Mouse (Mus musculus) forebrain, embryonic 11.5 days (tissue): Measurements from ENCODE around the gene Scn8a. TPM values are rescaled to one million over a fixed set of nuclear protein-coding genes. Genes with fewer than 3 reads are reported as not detected.

Experiments used
- ATAC-seq: fragments of 200-750 bp; cut with Nextera tagmentation; replicated peaks from 2 replicates; pipeline ENCODE4 v1.8.0; 2017; ENCODE audit warnings: moderate TSS enrichment; ENCODE audit not compliant: low FRiP score
- DNase-seq: peaks from one replicate; pipeline ENCODE4 v3.0.0-alpha.2; 2017; ENCODE audit warnings: low spot score
- H3K27ac ChIP-seq: fragments of 300-500 bp; sonication (generic); 2 replicates; pipeline ENCODE4 v1.5.1; 2014; ENCODE audit warnings: low read depth, low read length
- H3K27me3 ChIP-seq: fragments of 300-500 bp; sonication (generic); 2 replicates; pipeline ENCODE4 v1.6.1; 2014; ENCODE audit warnings: mild to moderate bottlenecking, low read length, mixed read lengths; ENCODE audit not compliant: control insufficient read depth, insufficient read depth
- H3K36me3 ChIP-seq: fragments of 300-500 bp; sonication (generic); 2 replicates; pipeline ENCODE4 v1.6.1; 2014; ENCODE audit warnings: mild to moderate bottlenecking, low read length, moderate library complexity, mixed read lengths; ENCODE audit not compliant: control insufficient read depth, insufficient read depth
- H3K4me1 ChIP-seq: fragments of 300-500 bp; sonication (generic); replicated peaks from 2 replicates; pipeline ENCODE4 v1.6.1; 2014; ENCODE audit warnings: low read length, mixed read lengths; ENCODE audit not compliant: control insufficient read depth, insufficient read depth
- H3K4me2 ChIP-seq: fragments of 300-500 bp; sonication (generic); 2 replicates; pipeline ENCODE4 v1.6.1; 2014; ENCODE audit warnings: low read depth, mild to moderate bottlenecking, low read length, moderate library complexity, mixed read lengths; ENCODE audit not compliant: severe bottlenecking
- H3K4me3 ChIP-seq: fragments of 300-500 bp; sonication (generic); 2 replicates; pipeline ENCODE4 v1.5.1; 2014; ENCODE audit warnings: low read depth, low read length
- H3K9ac ChIP-seq: fragments of 300-500 bp; sonication (generic); 2 replicates; pipeline ENCODE4 v1.6.1; 2014; ENCODE audit warnings: low read length
- H3K9me3 ChIP-seq: fragments of 300-500 bp; sonication (generic); 2 replicates; pipeline ENCODE4 v1.6.1; 2016; ENCODE audit warnings: low read length, mixed read lengths; ENCODE audit not compliant: control insufficient read depth
- WGBS: fragments of 180-500 bp; shearing (Covaris S2); extraction: QIAGEN DNeasy Blood & Tissue Kit; methylation state at CpG from one replicate; pipeline ENCODE4 v1.1.7; 2014; 5-methylcytosine and 5-hydroxymethylcytosine counted together
- polyA plus RNA-seq: library from polyadenylated mRNA; unstranded; fragments of >200 nt; fragmentation: Nextera tagmentation; extraction: Ambion mirVana; gene quantifications from 2 replicates; pipeline ENCODE4 v1.2.1, GENCODE M21; 2014

Scn8a gene
- polyA plus RNA-seq, 1 experiment from 2014 or later = 13.9 TPM

GRCm38 (mm10) chr15:100896502-100896901 lies 26.8 kb downstream of the Scn8a start:
- no peaks in the 10 kb centered on the region for H3K36me3 ChIP-seq
- H3K9me3 ChIP-seq = no peaks in the 10 kb centered on the region
- H3K4me2 ChIP-seq = no peak overlapping the region
- no peak overlapping the region for H3K27ac ChIP-seq
- DNase-seq (no peak), ATAC-seq (no peak)
- no peaks in the 10 kb centered on the region for H3K4me1 ChIP-seq
- over 99% methylated on average over 23 of the region's 23 CpGs for WGBS
- no peak overlapping the region for H3K4me3 ChIP-seq
- H3K27me3 ChIP-seq = no peaks in the 10 kb centered on the region
- no peak overlapping the region for H3K9ac ChIP-seq

- H3K36me3 ChIP-seq = no peaks in the 10 kb centered on the region
- no peak overlapping the region for H3K4me2 ChIP-seq
- WGBS = 70% methylated on average over 9 of the region's 9 CpGs
- H3K27ac ChIP-seq = no peak overlapping the region
- H3K9me3 ChIP-seq = no peaks in the 10 kb centered on the region
- ATAC-seq (no peak), DNase-seq (no peak)
- no peaks in the 10 kb centered on the region for H3K27me3 ChIP-seq
- H3K4me3 ChIP-seq = no peak overlapping the region
- H3K9ac ChIP-seq = no peak overlapping the region
- H3K4me1 ChIP-seq = no peaks in the 10 kb centered on the region
These were observed 34.2 kb downstream of the Scn8a start for GRCm38 (mm10) chr15:100903811-100904210.

GRCm38 (mm10) chr15:100905006-100905405 lies 35.3 kb downstream of the Scn8a start:
- Histone ChIP-seq H3K9me3 (no peaks in the 10 kb centered on the region), H3K27ac (no peak overlapping the region), H3K4me2 (no peak overlapping the region), H3K9ac (no peak overlapping the region), H3K4me3 (no peak overlapping the region), H3K27me3 (no peaks in the 10 kb centered on the region), H3K4me1 (peaks cover 5% of the 10 kb centered on the region), H3K36me3 (no peaks in the 10 kb centered on the region)
- DNase-seq (no peak), ATAC-seq (no peak)
- 38% methylated on average over 2 of the region's 2 CpGs for WGBS

GRCm38 (mm10) chr15:100905751-100906150 lies 36.1 kb downstream of the Scn8a start:
- WGBS = 87% methylated on average over 8 of the region's 8 CpGs
- ATAC-seq = no peak
- DNase-seq = no peak

GRCm38 (mm10) chr15:100908817-100909216 lies 39.2 kb downstream of the Scn8a start:
- Histone ChIP-seq H3K9ac (no peak overlapping the region), H3K4me1 (peaks cover 14% of the 10 kb centered on the region), H3K36me3 (no peaks in the 10 kb centered on the region), H3K27me3 (no peaks in the 10 kb centered on the region), H3K27ac (no peak overlapping the region; the same call in 1 of the 2 replicates), H3K4me3 (no peak overlapping the region), H3K9me3 (no peaks in the 10 kb centered on the region), H3K4me2 (no peak overlapping the region)
- DNase-seq = no peak
- ATAC-seq = peak; percentile 46; the same call in 1 of the 2 replicates
- 24% methylated on average over 3 of the region's 3 CpGs for WGBS

More at GRCm38 (mm10) chr15:100905751-100906150, 36.1 kb downstream of the Scn8a start:
- Histone ChIP-seq H3K27ac (no peak overlapping the region), H3K4me3 (no peak overlapping the region), H3K4me2 (no peak overlapping the region), H3K36me3 (no peaks in the 10 kb centered on the region), H3K9ac (no peak overlapping the region), H3K4me1 (peaks cover 12% of the 10 kb centered on the region), H3K9me3 (no peaks in the 10 kb centered on the region), H3K27me3 (no peaks in the 10 kb centered on the region)

GRCm38 (mm10) chr15:100909734-100910163 lies 40.1 kb downstream of the Scn8a start:
- ATAC-seq (peak; percentile 74), DNase-seq (no peak)
- no peaks in the 10 kb centered on the region for H3K9me3 ChIP-seq
- no peaks in the 10 kb centered on the region for H3K36me3 ChIP-seq
- no peaks in the 10 kb centered on the region for H3K27me3 ChIP-seq
- no peak overlapping the region for H3K9ac ChIP-seq
- H3K4me1 ChIP-seq = peaks cover 14% of the 10 kb centered on the region
- no peak overlapping the region for H3K4me3 ChIP-seq
- H3K27ac ChIP-seq = peak overlapping the region; percentile 71
- no peak overlapping the region for H3K4me2 ChIP-seq
- WGBS = 19% methylated on average over 3 of the region's 3 CpGs

GRCm38 (mm10) chr15:100910381-100910841 lies 40.8 kb downstream of the Scn8a start:
- peaks cover 14% of the 10 kb centered on the region for H3K4me1 ChIP-seq
- no peak for ATAC-seq
- WGBS = 52% methylated on average over 10 of the region's 10 CpGs

GRCm38 (mm10) chr15:100912676-100913266 lies 43.1 kb downstream of the Scn8a start:
- WGBS = 82% methylated on average over 3 of the region's 3 CpGs
- Histone ChIP-seq H3K27me3 (no peaks in the 10 kb centered on the region), H3K27ac (no peak overlapping the region), H3K36me3 (no peaks in the 10 kb centered on the region), H3K9ac (no peak overlapping the region), H3K9me3 (no peaks in the 10 kb centered on the region), H3K4me2 (no peak overlapping the region), H3K4me3 (no peak overlapping the region), H3K4me1 (peaks cover 14% of the 10 kb centered on the region)
- ATAC-seq = no peak
- no peak for DNase-seq

More at GRCm38 (mm10) chr15:100910381-100910841, 40.8 kb downstream of the Scn8a start:
- Histone ChIP-seq H3K4me2 (no peak overlapping the region), H3K36me3 (no peaks in the 10 kb centered on the region), H3K27ac (peak overlapping the region; percentile 71; the same call in 1 of the 2 replicates), H3K9ac (no peak overlapping the region; the same call in 1 of the 2 replicates), H3K27me3 (no peaks in the 10 kb centered on the region), H3K4me3 (no peak overlapping the region), H3K9me3 (no peaks in the 10 kb centered on the region)
- DNase-seq = no peak
